Mouse (Mus musculus) layer of hippocampus, adult 18-20 months (tissue): ENCODE measurements at regions not wholly inside any gene's neighbourhood (a gene's known extent, or its start where the extent isn't known, plus 50 kb on each side); places are given as distances from the start of the nearest gene placed in this dataset.

ENCODE experiments used
- DNase-seq, 2 experiments: peaks; one replicate each; pipeline ENCODE4 v3.0.0; 2022; ENCODE audit warnings: low spot score in 2 of 2

- no peak for DNase-seq
These were observed 72.6 kb downstream of the Icos start for GRCm38 (mm10) chr1:61050346-61050745.

GRCm38 (mm10) chr1:61053676-61054075 is 75.9 kb downstream of the Icos start:
- no peak for DNase-seq

DNA sequence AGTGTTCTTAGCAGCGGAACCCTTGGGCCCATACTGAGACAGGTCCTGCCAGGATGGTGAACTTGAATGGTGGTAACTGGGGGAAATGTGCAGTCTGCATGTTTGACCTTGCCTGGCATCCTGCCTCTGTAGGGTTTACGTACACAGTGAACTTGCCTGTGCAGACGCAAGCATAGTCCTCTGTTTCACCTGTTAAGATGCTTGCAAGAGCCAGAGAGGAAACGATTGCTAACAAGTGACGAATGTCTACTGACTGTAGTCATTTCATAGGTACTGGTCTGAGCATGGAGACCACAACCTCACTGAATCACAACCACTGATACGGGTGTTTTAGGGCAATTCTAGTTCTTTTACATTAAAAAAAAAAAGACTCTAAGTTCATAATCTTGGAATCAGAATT is 76.7 kb downstream of the Icos start:
- no peak for DNase-seq

- peak; percentile 61 to 81 for DNase-seq
These were observed 77.4 kb downstream of the Icos start for GRCm38 (mm10) chr1:61055176-61055575.

- DNase-seq, result no peak
These were observed 82.3 kb downstream of the Icos start for GRCm38 (mm10) chr1:61059910-61060536.

- no peak for DNase-seq
These were observed 84.2 kb downstream of the Icos start for GRCm38 (mm10) chr1:61061892-61062460.

DNA sequence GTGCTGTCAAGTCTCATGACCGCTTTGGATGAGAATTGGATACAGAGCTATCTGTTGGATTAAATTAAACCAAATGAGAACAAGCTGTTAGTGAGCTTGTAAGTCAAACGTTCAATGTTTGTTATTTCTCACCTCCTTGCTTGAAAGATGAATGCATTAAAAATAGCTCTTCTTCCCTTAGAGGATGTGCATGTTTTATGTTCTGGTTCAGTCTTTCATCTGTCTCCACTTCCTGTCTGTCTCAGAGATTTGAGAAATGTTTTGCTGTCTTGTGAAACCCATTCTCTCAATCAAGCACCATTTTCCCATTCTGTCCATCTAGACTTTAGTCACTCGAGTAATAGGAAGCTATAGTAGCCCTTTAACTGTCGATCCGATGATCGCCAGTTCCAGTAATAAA is 90.4 kb downstream of the Icos start:
- no peak for DNase-seq

DNA sequence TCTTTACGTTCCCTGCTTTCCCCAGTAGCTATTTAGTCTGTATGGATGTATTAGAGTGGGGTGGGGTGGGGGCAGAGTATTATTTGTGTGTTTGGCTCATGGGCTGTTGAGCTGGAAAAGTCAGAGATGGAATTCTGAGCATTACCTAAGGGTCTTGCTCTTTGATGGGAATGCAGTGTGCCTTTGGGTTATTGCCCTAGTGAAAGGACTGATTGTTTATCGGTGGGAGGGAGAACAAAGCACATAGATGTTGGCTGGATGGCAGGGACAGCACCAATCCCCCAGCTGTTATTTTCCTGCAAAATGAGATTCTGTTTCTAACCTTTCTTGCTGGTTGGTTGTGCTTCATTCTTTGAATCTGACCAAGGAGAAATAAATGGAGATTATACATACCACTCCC is 96.4 kb downstream of the Icos start:
- peak in 1 of 2 experiments; percentile 16 for DNase-seq

DNA sequence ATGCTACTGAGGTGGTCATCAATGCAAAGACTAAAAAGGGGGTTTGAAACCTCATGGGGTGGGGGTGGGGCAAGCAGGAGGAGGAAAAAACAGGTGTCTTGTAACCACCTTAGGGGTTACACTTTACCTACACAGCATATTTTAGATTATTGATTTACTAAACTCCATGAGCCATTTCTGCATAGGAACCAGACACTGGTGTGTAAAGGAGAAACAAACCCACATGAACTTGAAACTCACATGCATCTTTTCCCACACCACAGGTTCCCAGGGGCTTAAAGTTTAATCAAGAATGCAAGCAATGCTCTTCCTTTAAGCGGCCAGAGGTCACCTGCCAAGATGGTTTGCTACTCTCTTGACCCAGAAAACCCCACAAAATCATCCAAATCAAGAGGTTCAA is 97.6 kb downstream of the Icos start:
- DNase-seq, result no peak

DNA sequence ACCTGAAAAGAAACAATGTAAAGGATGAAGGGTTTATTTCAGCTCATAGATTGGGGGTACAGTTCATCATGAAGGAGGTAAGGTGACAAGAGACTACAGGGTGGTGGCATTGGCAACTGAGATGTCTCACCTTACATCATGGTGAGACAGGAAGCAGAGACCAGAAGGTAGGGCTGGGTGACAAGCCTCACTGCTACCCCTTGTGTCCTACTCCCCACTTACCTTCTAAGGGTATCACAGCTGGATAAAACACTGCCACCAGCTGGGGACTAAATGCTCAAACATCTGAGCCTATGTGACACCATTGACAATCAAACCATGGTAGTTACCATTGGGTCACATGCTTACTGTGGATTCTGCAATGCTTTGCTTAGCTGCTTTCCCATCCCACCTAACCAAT is 107.0 kb downstream of the Icos start:
- DNase-seq, result no peak

DNA sequence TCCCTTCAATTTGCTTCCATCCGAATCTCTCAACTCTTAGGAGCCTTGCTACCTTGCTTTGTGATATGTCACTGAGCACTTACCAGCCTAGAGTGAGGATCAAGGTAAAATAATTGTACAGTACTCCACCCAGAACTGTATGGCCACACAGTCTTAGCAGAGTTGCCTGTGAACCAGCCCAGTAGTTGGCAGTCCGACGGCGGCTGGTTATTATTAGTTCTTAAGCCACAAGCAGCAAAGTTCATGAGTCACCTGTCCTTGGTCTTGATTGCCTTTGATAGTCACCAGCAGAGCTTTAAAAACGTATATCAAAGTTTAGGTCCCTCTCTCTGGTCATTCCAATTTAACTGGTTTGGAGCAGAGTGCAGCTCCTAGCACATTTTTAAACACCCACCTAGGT is 109.1 kb downstream of the Icos start:
- no peak for DNase-seq

GRCm38 (mm10) chr1:61090801-61091200 is 113.1 kb downstream of the Icos start:
- no peak for DNase-seq

- DNase-seq, result no peak
These were observed 117.9 kb downstream of the Icos start for GRCm38 (mm10) chr1:61095481-61096165.

- DNase-seq, result no peak
These were observed 121.6 kb downstream of the Icos start for GRCm38 (mm10) chr1:61099341-61099740.

GRCm38 (mm10) chr1:61101679-61102078 is 124.0 kb downstream of the Icos start:
- DNase-seq, result no peak

- DNase-seq, result no peak
These were observed 124.6 kb downstream of the Icos start for GRCm38 (mm10) chr1:61102346-61102745.

GRCm38 (mm10) chr1:61103581-61103980 is 125.9 kb downstream of the Icos start:
- peak in 1 of 2 experiments; percentile 13 for DNase-seq

DNA sequence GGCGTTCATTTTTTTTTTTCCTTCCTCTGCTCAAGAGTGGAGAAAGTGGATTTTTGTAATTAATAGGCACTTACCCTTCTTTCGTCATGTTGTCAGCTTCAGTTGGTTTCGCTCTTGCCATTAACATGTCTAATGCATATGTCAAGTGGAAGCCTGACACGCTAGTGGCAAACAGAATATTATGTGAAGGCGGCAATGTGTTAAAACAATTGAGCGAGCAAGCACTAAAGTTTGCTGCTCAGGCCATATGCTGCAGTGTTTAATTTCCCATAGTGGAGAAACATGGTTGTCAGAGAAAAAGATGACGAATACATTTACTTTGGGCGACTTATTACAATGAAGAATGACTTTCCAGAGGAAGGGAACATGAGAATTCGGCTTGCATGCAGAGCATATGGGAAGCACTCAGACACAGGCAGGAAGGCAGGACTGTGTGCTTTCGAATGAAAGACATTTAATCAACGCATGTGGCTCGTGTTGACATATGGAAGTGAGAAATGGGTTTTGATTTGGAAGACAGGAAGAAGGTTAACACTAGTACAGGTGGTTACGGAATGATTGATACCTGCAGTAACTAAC is 134.1 kb downstream of the Icos start:
- DNase-seq, result peak in 1 of 2 experiments; percentile 37

GRCm38 (mm10) chr1:61117535-61117934 is 139.8 kb downstream of the Icos start:
- DNase-seq, result no peak

DNA sequence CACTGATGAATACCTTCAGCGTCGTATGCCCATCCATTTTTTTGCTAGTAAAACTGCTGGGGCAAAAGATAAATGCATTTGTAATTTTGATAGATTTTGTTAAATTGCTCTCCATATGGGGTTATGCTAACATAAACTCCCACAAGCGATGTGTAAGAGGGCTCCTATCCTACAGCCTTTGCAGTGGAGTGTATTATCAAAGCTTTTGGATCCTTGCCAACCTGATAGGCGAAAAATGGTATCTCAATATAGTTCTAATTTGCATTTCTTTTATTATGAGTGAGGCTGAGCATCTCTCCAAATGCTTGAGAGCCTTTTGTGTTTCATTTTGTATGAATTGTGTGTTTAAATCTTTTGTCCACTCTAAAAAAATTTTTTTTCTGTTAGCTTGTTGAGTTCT is 140.3 kb downstream of the Icos start:
- no peak for DNase-seq

DNA sequence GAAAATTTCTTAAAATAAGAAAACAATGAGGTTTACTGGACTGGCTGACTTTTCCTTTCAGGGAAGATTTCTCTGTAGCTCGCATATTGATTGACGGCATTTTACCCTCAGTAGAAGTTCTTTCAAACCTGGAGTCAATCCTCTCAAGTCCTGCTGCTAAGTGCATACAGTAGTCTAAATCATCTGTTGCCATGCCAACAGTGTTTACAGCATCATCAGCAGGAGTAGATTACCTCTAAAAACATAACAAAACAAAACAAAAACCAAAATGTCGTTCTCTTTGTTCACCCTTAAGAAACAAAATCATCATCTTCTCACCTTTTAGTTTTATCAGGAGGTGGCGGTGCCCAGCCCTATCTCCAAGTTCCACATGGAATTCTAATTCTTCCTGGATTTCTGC is 143.8 kb downstream of the Icos start:
- DNase-seq, result no peak

DNA sequence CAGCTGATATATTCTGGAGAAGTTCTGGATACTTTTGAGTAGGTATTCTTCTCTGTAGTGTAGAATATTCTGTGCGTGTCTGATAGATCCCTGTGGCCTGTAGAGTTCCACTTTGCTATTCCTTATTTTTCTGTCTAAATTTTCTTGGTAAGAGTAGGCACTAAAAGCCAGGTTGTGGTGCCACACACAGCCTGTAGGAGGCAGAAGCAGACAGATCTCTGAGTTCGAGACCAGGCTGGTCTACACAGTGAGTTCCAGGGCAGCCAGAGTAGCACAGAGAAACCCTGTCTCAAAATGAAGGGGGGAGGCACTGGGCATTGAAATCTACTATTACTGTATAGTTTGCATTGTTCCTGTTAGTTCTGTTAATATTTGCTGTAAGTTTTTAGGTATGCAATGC is 147.4 kb downstream of the Icos start:
- DNase-seq, result no peak
